Mouse (Mus musculus): ENCODE data around the gene Ric3.

DNA sequence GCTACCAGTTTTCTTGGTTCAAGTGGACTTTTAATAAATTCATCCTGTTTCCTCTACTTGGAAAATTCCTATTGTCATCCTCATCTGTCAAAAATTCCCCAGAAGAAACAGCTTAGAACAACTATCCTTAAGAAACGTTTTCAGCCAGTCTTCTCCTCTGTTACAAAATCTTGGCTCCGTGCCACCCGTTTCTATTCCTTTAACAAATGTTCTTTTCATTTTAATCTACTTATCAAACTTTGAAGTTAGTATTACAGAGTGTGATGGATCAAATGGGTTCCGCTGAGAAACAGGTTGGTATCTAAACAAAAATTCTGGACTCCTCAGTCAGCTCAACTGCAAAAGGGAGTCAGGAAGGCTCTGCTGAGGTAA lies 668 bp upstream of the Ric3 start:
- TF ChIP-seq CTCF (IDR thresholded peaks at IDR 0.05; ENCODE audit: low read depth), result no peak
- no peak for TF ChIP-seq EP300 (optimal IDR thresholded peaks at IDR 0.05)
